Mouse (Mus musculus): ENCODE measurements at regions not wholly inside any gene's neighbourhood (a gene's known extent, or its start where the extent isn't known, plus 50 kb on each side); places are given as distances from the start of the nearest gene placed in this dataset.

GRCm38 (mm10) chr12:79986241-79986976, 126.4 kb downstream of the Zfp36l1 start:
- no peak for TF ChIP-seq CTCF (IDR thresholded peaks at IDR 0.05; ENCODE audit: low read depth)
- no peak for TF ChIP-seq EP300 (IDR thresholded peaks at IDR 0.05; ENCODE audit: low read depth)
